Mouse (Mus musculus): Measurements from ENCODE around the gene Ece2.

DNA sequence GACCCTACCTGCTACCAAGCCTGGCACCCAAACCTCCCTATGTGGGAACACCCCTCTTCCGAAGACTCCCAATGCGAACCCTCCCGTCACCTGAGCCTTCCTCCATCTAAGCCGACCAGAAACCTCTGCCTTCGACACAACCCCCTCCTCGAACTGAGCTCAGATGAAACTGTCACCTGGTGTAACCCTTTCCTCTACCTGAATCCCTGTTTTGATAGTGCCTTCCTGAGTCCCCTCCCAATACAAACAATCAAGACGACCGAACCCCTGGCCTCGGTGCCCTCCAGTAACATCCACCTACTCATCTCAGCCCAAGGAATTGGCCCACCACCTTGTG is 9.3 kb upstream of the Ece2 start:
- TF ChIP-seq CTCF (IDR thresholded peaks at IDR 0.05; ENCODE audit: low read depth) (no peak), EP300 (optimal IDR thresholded peaks at IDR 0.05) (no peak)
